Mouse (Mus musculus) G1E (cell line): ENCODE measurements at regions not wholly inside any gene's neighbourhood (a gene's known extent, or its start where the extent isn't known, plus 50 kb on each side); places are given as distances from the start of the nearest gene placed in this dataset.
A peak's percentile ranks its signal among the peaks of the same experiment; 100 is the strongest.

ENCODE experiments used
- ATAC-seq: 2 replicates; pipeline ENCODE4 v1.8.0; 2016; ENCODE audit warnings: mild to moderate bottlenecking; ENCODE audit not compliant: insufficient number of reproducible peaks, poor library complexity, low FRiP score, severe bottlenecking; ENCODE audit errors: extremely low read depth
- DNase-seq: peaks from one replicate; pipeline ENCODE4 v3.0.0; 2012; ENCODE audit warnings: low spot score
- H3K27me3 ChIP-seq: 2 replicates; pipeline ENCODE4 v1.6.1; 2012; ENCODE audit warnings: mild to moderate bottlenecking, low read length, inconsistent platforms; ENCODE audit not compliant: insufficient read depth
- H3K36me3 ChIP-seq: replicated peaks from 2 replicates; pipeline ENCODE3; 2012; ENCODE audit warnings: mild to moderate bottlenecking, inconsistent platforms
- H3K4me1 ChIP-seq: 2 replicates; pipeline ENCODE4 v1.6.1; 2012; ENCODE audit warnings: low read depth, low read length, inconsistent platforms, mixed read lengths; ENCODE audit not compliant: insufficient read depth
- H3K4me3 ChIP-seq: 2 replicates; pipeline ENCODE4 v1.5.1; 2012; ENCODE audit warnings: low read depth, mild to moderate bottlenecking, inconsistent platforms, low read length, moderate library complexity, mixed read lengths
- H3K9me3 ChIP-seq: replicated peaks from 2 replicates; pipeline ENCODE4 v1.6.1; 2012; ENCODE audit warnings: inconsistent platforms
- CTCF ChIP-seq: IDR thresholded peaks from 2 replicates; pipeline ENCODE4 v1.5.1; 2012; ENCODE audit warnings: low read depth, low read length, inconsistent platforms, mixed read lengths
- GATA1 ChIP-seq: IDR thresholded peaks from 2 replicates; pipeline ENCODE4 v1.6.1; 2012; ENCODE audit warnings: borderline replicate concordance, low read length, inconsistent platforms, mixed read lengths
- GATA2 ChIP-seq: IDR thresholded peaks from 2 replicates; pipeline ENCODE4 v1.6.1; 2012; ENCODE audit warnings: low read depth, low read length, inconsistent platforms, borderline replicate concordance
- POLR2AphosphoS5 ChIP-seq: IDR thresholded peaks from 2 replicates; pipeline ENCODE4 v1.6.1; 2012; ENCODE audit warnings: low read depth, low read length, inconsistent platforms; ENCODE audit not compliant: insufficient replicate concordance
- TAL1 ChIP-seq: conservative IDR thresholded peaks from 2 replicates; pipeline ENCODE4 v1.6.1; 2012; ENCODE audit warnings: low read depth, low read length, inconsistent platforms, mixed read lengths

GRCm38 (mm10) chr17:84119221-84120017, 68.3 kb downstream of the Zfp36l2 start:
- ATAC-seq (peak; percentile 32), DNase-seq (peak; percentile 53)
- Histone ChIP-seq H3K27me3 (no peaks in the 10 kb centered on the region), H3K4me1 (peaks cover 95% of the 10 kb centered on the region), H3K36me3 (no peaks in the 10 kb centered on the region), H3K4me3 (peak overlapping the region; percentile 66; the same call in 1 of the 2 replicates), H3K9me3 (no peaks in the 10 kb centered on the region)
- no peak for TF ChIP-seq GATA2
- TF ChIP-seq TAL1 = no peak
- no peak for TF ChIP-seq GATA1
- no peak for TF ChIP-seq CTCF
- no peak for TF ChIP-seq POLR2AphosphoS5

DNA sequence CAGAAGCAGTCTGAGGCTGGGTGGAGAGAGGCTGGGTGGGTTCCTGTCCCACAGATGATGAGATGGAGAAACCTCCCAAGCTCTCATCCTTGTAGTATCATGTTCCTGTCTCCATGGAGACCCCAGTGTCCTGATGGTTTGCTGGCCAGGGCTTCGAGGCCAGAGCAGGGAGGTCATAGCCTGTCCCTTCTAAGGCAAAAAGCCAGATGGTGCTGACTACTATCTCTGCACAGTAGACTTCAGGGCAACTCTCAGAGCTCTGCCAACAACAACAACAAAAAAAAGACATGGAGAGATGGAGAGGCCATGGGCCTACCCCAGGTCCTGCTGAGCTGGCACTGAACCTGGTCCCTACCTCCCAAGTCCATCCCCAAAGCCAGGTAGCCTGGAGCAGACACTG, 69.0 kb downstream of the Zfp36l2 start:
- ATAC-seq = no peak
- Histone ChIP-seq H3K4me1 (peaks cover 97% of the 10 kb centered on the region), H3K36me3 (peaks cover 2% of the 10 kb centered on the region), H3K27me3 (no peaks in the 10 kb centered on the region), H3K4me3 (peak overlapping the region; percentile 66; the same call in 1 of the 2 replicates), H3K9me3 (no peaks in the 10 kb centered on the region)
- DNase-seq = no peak
- TF ChIP-seq CTCF = no peak
- no peak for TF ChIP-seq TAL1
- TF ChIP-seq GATA1 = no peak
- no peak for TF ChIP-seq GATA2
- no peak for TF ChIP-seq POLR2AphosphoS5

GRCm38 (mm10) chr17:84118271-84118670, 69.5 kb downstream of the Zfp36l2 start:
- no peaks in the 10 kb centered on the region for H3K27me3 ChIP-seq
- peak overlapping the region; percentile 66; the same call in 1 of the 2 replicates for H3K4me3 ChIP-seq
- DNase-seq (no peak), ATAC-seq (no peak)
- TF ChIP-seq CTCF (no peak), GATA2 (no peak), GATA1 (no peak), POLR2AphosphoS5 (no peak), TAL1 (no peak)
- no peaks in the 10 kb centered on the region for H3K9me3 ChIP-seq
- H3K36me3 ChIP-seq = peaks cover 2% of the 10 kb centered on the region
- peaks cover 98% of the 10 kb centered on the region for H3K4me1 ChIP-seq

DNA sequence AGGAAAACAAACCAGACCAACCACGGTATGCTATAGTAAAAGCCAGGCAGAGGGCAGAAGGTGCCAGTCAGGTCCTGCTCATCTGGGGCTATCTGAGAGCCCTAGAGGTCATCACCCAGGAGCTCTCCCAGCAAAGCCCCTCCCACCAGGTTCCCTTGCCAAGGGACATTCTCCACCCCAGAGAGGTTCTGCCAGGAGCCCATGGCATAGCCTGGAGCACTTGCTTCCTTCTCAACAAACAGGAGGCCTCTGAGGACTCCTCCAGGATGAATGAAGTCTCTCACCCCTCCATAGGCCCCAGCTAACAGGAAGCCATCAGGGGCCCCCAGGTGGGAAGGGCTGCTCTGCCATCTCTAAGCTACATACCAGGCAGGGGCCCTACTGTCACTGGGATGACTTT, 70.0 kb downstream of the Zfp36l2 start:
- no peak for DNase-seq
- TF ChIP-seq TAL1 (no peak), GATA2 (no peak), CTCF (no peak), GATA1 (no peak), POLR2AphosphoS5 (no peak)
- no peak for ATAC-seq
- Histone ChIP-seq H3K4me1 (peaks cover 98% of the 10 kb centered on the region), H3K27me3 (no peaks in the 10 kb centered on the region), H3K4me3 (peak overlapping the region; percentile 44; the same call in 1 of the 2 replicates), H3K36me3 (peaks cover 2% of the 10 kb centered on the region), H3K9me3 (no peaks in the 10 kb centered on the region)

DNA sequence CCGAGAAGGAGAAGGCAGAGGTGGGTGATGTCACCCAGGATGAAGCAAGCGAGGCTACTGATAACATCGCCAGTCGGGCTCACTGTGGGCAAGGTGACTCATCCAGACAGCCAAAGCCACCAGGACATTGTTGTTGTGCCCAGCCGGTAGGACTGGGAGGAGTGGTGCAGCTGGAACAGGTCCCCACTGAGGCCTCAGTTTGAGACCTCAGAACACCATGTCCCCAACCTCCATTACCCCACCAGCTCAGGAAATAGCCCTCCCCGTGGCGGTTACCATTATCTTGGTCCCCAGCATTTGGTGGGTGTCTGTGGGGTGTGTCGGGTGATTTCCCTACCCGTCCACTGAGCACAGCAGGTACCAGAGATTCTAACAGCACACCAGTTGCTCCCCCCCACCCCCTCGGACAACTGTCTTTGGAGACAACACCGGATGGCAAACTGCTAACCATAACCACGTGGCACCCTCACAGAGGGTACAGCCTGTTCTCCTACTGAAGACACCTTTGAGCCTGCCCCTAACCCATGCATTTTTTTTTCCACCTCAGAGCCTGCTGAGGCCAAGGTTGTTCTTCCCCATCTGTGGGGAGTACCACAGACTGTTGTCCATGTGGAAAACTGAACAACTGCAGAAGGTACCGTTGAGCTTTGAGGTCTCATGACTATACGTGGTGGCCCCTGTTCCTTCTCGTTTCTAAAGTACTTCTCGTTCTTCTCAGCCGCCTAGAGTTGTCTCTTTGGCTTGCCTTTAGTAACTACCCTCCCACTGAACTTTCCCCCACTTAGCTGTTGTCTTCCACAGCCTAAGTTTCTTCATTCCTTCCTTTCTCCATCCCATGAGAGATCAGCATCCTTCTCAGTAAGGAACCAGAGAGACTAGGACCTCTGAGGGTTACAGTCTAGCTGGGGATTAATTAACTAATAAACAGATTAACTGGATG, 71.1 kb downstream of the Zfp36l2 start:
- H3K36me3 ChIP-seq = peaks cover 2% of the 10 kb centered on the region
- peak overlapping the region; percentile 63; the same call in 1 of the 2 replicates for H3K4me3 ChIP-seq
- peak; percentile 73 for DNase-seq
- H3K4me1 ChIP-seq = peaks cover 98% of the 10 kb centered on the region
- TF ChIP-seq GATA2 (peak; percentile 26; the same call in 1 of the 2 replicates), CTCF (no peak), GATA1 (no peak), POLR2AphosphoS5 (no peak), TAL1 (peak; percentile 76)
- H3K9me3 ChIP-seq = no peaks in the 10 kb centered on the region
- ATAC-seq = peak; percentile 66
- H3K27me3 ChIP-seq = no peaks in the 10 kb centered on the region
